Mouse (Mus musculus) heart, embryonic 13.5 days (tissue): ENCODE measurements around the gene Ephb6. TPM values are rescaled to one million over a fixed set of nuclear protein-coding genes. Genes with fewer than 3 reads are reported as not detected.

ENCODE experiments used
- ATAC-seq: fragments of 200-750 bp; cut with Nextera tagmentation; 2 replicates; pipeline ENCODE4 v1.8.0; 2017; ENCODE audit warnings: moderate TSS enrichment; ENCODE audit not compliant: insufficient number of reproducible peaks, low FRiP score, low TSS enrichment; ENCODE audit errors: extremely low read depth
- H3K27ac ChIP-seq: fragments of 300-500 bp; sonication (generic); replicated peaks from 2 replicates; pipeline ENCODE4 v1.5.1; 2015; ENCODE audit warnings: moderate library complexity, mild to moderate bottlenecking, inconsistent platforms
- H3K27me3 ChIP-seq: fragments of 300-500 bp; sonication (generic); replicated peaks from 2 replicates; pipeline ENCODE4 v1.6.1; 2015; ENCODE audit warnings: mild to moderate bottlenecking, inconsistent platforms
- H3K36me3 ChIP-seq: fragments of 300-500 bp; sonication (generic); 2 replicates; pipeline ENCODE4 v1.6.1; 2015; ENCODE audit warnings: mild to moderate bottlenecking, inconsistent platforms
- H3K4me1 ChIP-seq: fragments of 300-500 bp; sonication (generic); 2 replicates; pipeline ENCODE4 v1.6.1; 2015; ENCODE audit warnings: inconsistent platforms
- H3K4me2 ChIP-seq: fragments of 300-500 bp; sonication (generic); 2 replicates; pipeline ENCODE4 v1.6.1; 2015; ENCODE audit warnings: inconsistent platforms, mild to moderate bottlenecking, moderate library complexity
- H3K4me3 ChIP-seq: fragments of 300-500 bp; sonication (generic); 2 replicates; pipeline ENCODE4 v1.5.1; 2015; ENCODE audit warnings: moderate library complexity, mild to moderate bottlenecking, inconsistent platforms
- H3K9ac ChIP-seq: fragments of 300-500 bp; sonication (generic); 2 replicates; pipeline ENCODE4 v1.6.1; 2015; ENCODE audit warnings: inconsistent platforms, mild to moderate bottlenecking, moderate library complexity
- H3K9me3 ChIP-seq: fragments of 300-500 bp; sonication (generic); 2 replicates; pipeline ENCODE4 v1.6.1; 2016; ENCODE audit warnings: inconsistent platforms
- WGBS: fragments of 180-500 bp; shearing (Covaris S2); methylation state at CpG from one replicate; pipeline ENCODE4 v1.1.7; 2015; ENCODE audit warnings: mixed read lengths; 5-methylcytosine and 5-hydroxymethylcytosine counted together
- polyA plus RNA-seq: library from polyadenylated mRNA; unstranded; fragments of >200 nt; fragmentation: Nextera tagmentation; extraction: Ambion mirVana; gene quantifications from 2 replicates; pipeline ENCODE4 v1.2.1, GENCODE M21; 2015

Ephb6 gene
- polyA plus RNA-seq, 1 experiment from 2014 or later: 5.3 TPM

DNA sequence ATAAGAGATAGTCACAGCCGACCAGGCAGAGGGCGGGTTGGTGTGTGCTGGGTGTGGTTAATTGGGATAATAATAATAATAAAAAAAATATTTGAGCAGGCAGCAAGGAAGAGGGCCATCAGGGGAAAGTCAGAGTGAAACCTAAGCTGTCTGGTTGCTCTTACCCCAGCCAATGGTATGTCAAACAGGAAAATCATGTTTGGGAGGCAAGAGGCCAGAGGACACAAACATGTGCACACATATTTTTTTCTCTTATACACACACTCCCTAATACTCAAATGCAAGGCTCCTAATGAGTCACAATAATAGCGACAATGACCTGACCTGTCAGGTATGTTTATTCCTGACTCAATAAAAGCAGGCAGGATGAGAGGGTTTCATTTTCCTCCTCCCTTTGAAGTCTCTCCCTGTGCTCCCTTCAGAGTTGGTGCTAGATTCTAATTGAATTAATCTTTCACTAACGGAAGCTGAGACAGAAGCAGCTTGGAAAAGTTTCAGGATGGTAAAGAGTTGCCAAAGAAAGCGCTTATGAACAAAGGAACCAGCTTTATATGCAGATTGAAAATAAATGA lies 28.7 kb upstream of the Ephb6 start:
- H3K9ac ChIP-seq: no peak overlapping the region
- ATAC-seq: no peak
- H3K4me1 ChIP-seq: no peaks in the 10 kb centered on the region
- H3K4me2 ChIP-seq: no peak overlapping the region
- no peaks in the 10 kb centered on the region for H3K9me3 ChIP-seq
- WGBS: 62% methylated on average over 5 of the region's 5 CpGs
- H3K27ac ChIP-seq: no peak overlapping the region
- H3K4me3 ChIP-seq: no peak overlapping the region
- no peaks in the 10 kb centered on the region for H3K36me3 ChIP-seq
- H3K27me3 ChIP-seq: no peaks in the 10 kb centered on the region

DNA sequence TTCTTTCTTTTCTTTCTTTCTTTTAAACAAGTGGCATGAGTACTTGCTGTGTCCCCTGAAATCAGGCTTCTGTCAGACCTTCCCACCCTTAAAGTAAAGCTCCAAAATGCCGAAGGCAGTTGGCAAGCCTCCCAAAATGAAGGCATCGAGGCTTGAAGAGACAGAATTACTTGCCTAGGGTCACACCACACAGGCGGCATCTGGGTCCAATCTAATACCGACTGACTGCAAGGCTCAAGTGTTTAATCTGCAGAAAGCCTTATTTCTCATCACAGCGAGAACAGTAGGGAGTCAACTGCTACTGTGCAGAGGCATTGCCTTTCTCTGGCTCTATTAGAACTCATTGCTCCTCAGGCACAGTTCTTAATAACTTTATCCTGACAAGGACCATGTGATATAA lies 28.0 kb upstream of the Ephb6 start:
- Histone ChIP-seq H3K36me3 (no peaks in the 10 kb centered on the region), H3K27ac (no peak overlapping the region), H3K4me2 (no peak overlapping the region), H3K27me3 (no peaks in the 10 kb centered on the region), H3K4me1 (no peaks in the 10 kb centered on the region), H3K4me3 (no peak overlapping the region), H3K9me3 (no peaks in the 10 kb centered on the region), H3K9ac (no peak overlapping the region)
- 57% methylated on average over 5 of the region's 5 CpGs for WGBS
- no peak for ATAC-seq

DNA sequence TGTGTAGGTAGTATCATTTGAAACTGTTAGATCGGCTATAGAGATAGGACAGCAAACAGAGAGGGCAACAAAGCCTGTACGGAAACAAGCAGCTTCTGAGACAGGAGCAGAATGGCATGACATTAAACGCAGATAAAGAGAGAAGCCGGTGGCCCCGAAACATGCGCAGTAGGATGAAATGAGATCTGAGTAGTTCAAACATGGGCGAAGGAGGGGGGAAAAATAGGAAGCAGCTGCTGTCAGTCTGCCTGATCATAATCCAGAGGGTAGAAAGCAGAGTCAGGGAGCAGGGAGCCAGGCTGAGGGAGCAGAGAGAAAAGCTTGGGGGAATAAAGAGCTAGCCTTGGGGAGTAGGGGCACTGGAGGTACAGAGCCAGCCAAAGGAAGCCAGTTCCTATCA lies 24.0 kb upstream of the Ephb6 start:
- peaks cover 3% of the 10 kb centered on the region; the same call in 1 of the 2 replicates for H3K9me3 ChIP-seq
- no peaks in the 10 kb centered on the region for H3K27me3 ChIP-seq
- H3K4me1 ChIP-seq: no peaks in the 10 kb centered on the region
- no peak overlapping the region for H3K9ac ChIP-seq
- no peak overlapping the region for H3K4me2 ChIP-seq
- H3K36me3 ChIP-seq: no peaks in the 10 kb centered on the region
- no peak for ATAC-seq
- H3K4me3 ChIP-seq: no peak overlapping the region
- WGBS: 73% methylated on average over 7 of the region's 7 CpGs
- H3K27ac ChIP-seq: no peak overlapping the region

DNA sequence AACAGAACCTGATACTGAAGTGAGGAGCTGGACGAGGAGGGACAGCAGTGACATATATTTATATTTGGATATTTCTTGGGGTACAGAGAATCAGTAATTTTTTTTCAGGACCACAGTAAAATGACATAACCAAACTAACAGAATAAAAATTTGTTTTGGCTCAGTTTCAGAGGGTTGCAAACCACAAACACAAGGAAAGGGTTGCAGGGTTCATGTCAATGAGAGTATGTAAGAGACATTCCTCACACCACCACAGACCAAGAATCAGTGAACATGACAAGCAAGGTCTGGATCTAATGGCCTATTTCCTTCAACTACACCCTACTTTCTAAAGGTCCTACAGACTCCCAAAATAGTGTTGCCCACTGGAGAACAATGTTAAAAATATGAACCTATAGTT lies 23.1 kb upstream of the Ephb6 start:
- no peak for ATAC-seq
- no peak overlapping the region for H3K9ac ChIP-seq
- no peak overlapping the region for H3K27ac ChIP-seq
- H3K27me3 ChIP-seq: no peaks in the 10 kb centered on the region
- H3K4me1 ChIP-seq: no peaks in the 10 kb centered on the region
- peaks cover 3% of the 10 kb centered on the region; the same call in 1 of the 2 replicates for H3K9me3 ChIP-seq
- H3K4me3 ChIP-seq: no peak overlapping the region
- H3K4me2 ChIP-seq: no peak overlapping the region
- no peaks in the 10 kb centered on the region for H3K36me3 ChIP-seq
- 62% methylated on average over 1 of the region's 1 CpGs for WGBS

DNA sequence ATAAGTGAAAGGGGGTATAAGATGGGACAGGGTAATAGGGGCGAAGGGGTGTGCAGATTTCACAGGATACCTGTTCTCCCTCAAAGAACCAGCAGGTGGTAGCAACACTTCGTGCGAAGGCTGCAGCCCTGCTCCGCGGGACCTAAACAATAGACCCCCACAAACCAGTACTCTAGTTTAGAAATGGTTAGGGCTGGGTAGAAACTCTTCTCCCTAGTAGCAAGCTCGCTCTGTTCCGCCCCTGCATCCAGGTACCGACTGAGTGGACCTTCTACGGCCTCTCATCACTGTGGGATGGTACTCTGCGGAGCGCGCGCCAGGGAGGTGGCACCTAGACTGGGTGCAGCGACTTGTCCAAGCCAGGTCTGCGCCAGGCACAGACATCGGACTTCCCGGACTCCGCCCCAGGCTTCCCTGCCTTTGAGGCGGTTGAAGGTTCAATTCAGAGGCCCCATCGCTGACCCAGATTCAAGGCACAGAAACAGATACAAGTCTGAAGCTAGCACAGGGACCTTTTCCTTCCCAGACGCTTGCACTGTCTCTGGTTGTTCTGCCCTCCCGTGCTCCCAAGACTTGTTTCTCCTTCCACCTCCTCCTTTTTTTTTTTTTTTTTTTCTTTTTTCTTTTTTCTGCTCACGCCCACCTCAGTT lies 756 bp upstream of the Ephb6 start:
- peak overlapping the region; percentile 94 for H3K4me2 ChIP-seq
- peaks cover 4% of the 10 kb centered on the region for H3K4me1 ChIP-seq
- peak overlapping the region; percentile 66 for H3K27ac ChIP-seq
- H3K9me3 ChIP-seq: no peaks in the 10 kb centered on the region
- peak; percentile 51; the same call in 1 of the 2 replicates for ATAC-seq
- peak overlapping the region; percentile 80 for H3K9ac ChIP-seq
- H3K4me3 ChIP-seq: peak overlapping the region; percentile 74
- H3K36me3 ChIP-seq: no peaks in the 10 kb centered on the region
- peaks cover 19% of the 10 kb centered on the region for H3K27me3 ChIP-seq
- WGBS: under 1% methylated on average over 23 of the region's 23 CpGs

DNA sequence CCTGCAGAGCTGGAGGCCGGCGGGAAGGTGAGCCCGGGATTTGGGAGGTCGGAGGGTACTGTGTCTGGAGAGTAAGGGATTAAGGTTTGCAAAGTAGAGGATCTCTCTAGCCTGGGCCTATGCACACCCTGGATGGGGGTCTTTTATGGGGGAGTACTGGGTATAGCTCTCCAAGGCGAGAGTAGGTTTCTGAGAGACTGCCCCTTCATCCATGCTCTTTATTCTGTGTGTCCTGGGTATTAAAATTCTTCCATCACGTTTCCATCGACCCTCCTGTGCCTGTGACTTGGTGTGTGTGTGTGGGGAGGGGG lies 467 bp downstream of the Ephb6 start:
- H3K9ac ChIP-seq: peak overlapping the region; percentile 80
- WGBS: 0% methylated on average over 7 of the region's 7 CpGs

DNA sequence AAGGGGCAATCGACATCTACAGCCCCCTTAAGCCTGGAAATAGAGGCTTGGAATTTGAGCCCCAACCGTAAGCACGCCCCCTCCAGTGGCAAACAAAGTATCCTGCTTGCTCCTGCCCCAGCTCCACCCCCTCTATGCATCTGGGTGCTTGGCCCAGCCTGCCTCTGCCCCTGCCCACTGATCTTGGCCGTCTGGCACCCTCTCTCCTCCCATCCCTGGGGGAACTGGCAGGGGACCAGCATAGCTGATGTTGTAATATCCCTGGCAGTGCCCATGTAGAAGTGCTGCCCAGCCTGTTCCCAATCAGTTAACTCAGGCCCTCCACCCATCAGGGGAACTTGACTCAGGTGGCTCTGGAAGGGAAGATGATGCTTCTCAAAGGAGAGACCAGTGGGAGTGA lies 932 bp downstream of the Ephb6 start:
- Histone ChIP-seq H3K36me3 (no peaks in the 10 kb centered on the region), H3K9ac (peak overlapping the region; percentile 80), H3K4me1 (peaks cover 4% of the 10 kb centered on the region), H3K9me3 (no peaks in the 10 kb centered on the region), H3K4me3 (peak overlapping the region; percentile 74), H3K27ac (no peak overlapping the region), H3K4me2 (peak overlapping the region; percentile 94), H3K27me3 (peaks cover 19% of the 10 kb centered on the region)
- no peak for ATAC-seq
- WGBS: 3% methylated on average over 4 of the region's 4 CpGs

More for the DNA sequence above, 467 bp downstream of the Ephb6 start:
- Histone ChIP-seq H3K4me1 (peaks cover 4% of the 10 kb centered on the region), H3K36me3 (no peaks in the 10 kb centered on the region), H3K4me3 (peak overlapping the region; percentile 74), H3K27me3 (peaks cover 19% of the 10 kb centered on the region), H3K9me3 (no peaks in the 10 kb centered on the region), H3K4me2 (peak overlapping the region; percentile 94), H3K27ac (no peak overlapping the region)
- no peak for ATAC-seq

DNA sequence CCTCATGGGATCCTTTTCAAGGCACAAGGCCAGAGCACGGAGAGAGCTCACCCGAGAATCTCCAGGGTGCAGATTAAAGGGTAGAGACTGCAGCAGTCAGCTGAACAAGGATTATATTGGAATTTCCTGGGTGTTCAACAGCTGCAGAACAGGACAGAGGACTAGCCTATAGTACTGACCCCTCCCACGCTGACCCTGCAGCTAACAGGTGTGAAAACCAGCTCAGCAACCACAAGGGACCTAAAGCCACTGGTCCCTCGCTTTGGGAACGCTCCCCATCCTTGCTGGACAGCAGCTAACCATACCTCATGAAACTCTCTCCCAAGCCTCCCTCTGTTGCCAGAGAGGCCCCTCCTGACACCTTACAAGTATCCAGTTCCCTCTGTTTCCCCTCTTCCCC lies 2.4 kb downstream of the Ephb6 start:
- H3K9ac ChIP-seq: no peak overlapping the region
- H3K27me3 ChIP-seq: peaks cover 19% of the 10 kb centered on the region
- H3K4me3 ChIP-seq: no peak overlapping the region
- no peaks in the 10 kb centered on the region for H3K36me3 ChIP-seq
- no peak overlapping the region for H3K4me2 ChIP-seq
- 37% methylated on average over 5 of the region's 5 CpGs for WGBS
- H3K27ac ChIP-seq: no peak overlapping the region
- peaks cover 4% of the 10 kb centered on the region for H3K4me1 ChIP-seq
- no peak for ATAC-seq
- no peaks in the 10 kb centered on the region for H3K9me3 ChIP-seq

DNA sequence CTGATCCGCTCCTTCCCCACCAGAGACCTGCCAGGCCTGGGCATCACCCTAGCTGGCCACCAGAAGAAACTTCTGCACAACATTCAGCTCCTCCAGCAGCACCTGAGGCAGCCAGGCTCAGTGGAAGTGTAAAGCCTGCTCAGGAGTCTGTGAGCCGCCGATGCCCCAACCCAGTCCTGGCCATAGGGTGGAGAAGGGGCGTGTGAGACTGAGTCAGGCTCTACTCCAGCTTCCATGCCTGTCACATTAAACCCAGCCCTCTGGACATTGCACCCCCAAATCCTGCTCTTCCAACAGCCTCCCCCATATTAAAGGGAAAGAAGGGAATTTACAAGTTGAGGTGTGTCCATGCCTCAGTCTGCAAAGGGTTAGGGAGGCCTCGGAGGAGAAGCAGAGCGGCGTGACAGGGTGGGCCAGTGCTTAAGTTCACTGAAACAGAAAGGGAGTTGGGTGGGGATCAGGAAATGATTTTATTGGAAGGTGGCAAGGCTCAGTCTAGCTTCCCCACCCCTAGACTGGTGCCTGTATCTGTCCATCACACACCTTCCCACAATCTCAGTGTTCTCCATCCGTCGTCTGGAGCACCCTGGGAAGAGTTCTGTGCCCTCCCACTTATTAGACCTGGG lies 15.0 kb downstream of the Ephb6 start:
- no peak overlapping the region for H3K4me3 ChIP-seq
- ATAC-seq: no peak
- 75% methylated on average over 9 of the region's 9 CpGs for WGBS
- no peak overlapping the region for H3K4me2 ChIP-seq
- no peaks in the 10 kb centered on the region for H3K27me3 ChIP-seq
- 0 out of 2 replicates have a peak, but pooled peaks cover 2% of the 10 kb centered on the region for H3K4me1 ChIP-seq
- no peak overlapping the region for H3K27ac ChIP-seq
- H3K9me3 ChIP-seq: no peaks in the 10 kb centered on the region
- H3K9ac ChIP-seq: no peak overlapping the region
- H3K36me3 ChIP-seq: no peaks in the 10 kb centered on the region

DNA sequence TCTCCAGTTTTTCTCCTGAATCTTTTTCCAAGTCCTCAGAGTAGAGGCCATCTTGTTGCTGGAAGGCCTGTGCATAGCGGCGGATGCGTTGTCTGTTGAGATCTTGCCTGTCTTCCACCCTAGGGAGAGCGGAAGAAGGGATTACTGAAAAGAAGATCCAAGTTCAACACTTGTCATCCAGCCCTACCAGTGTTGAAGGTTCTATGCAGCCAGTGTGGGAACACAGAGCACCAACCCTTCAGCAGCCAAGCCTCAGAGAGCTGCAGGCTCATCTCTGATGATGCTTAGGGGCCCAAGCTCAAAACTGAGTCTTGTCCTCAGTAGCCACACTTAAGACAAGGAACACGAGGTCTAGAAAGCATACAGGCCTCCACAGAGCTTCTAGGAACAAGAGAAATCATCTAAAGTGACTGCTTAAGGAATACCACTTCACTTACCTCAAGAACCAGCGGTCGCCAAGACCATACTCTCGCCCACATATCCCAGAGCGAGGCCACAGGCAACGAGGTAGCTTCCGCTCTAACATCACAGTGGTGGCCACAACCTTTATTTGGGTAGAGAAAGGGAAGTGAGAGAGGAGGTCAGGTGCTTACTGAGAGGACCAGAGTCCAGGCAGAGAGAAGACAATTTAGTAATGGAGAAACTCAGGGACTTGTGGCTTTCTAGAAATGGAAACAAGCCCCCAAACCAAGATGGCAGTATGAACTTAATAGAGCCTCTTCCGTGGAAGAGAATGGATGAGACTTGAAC lies 16.1 kb downstream of the Ephb6 start:
- Histone ChIP-seq H3K27me3 (no peaks in the 10 kb centered on the region), H3K4me2 (no peak overlapping the region), H3K36me3 (no peaks in the 10 kb centered on the region), H3K9me3 (no peaks in the 10 kb centered on the region), H3K27ac (no peak overlapping the region), H3K4me3 (no peak overlapping the region), H3K9ac (no peak overlapping the region), H3K4me1 (0 out of 2 replicates have a peak, but pooled peaks cover 2% of the 10 kb centered on the region)
- 81% methylated on average over 12 of the region's 12 CpGs for WGBS
- ATAC-seq: no peak

DNA sequence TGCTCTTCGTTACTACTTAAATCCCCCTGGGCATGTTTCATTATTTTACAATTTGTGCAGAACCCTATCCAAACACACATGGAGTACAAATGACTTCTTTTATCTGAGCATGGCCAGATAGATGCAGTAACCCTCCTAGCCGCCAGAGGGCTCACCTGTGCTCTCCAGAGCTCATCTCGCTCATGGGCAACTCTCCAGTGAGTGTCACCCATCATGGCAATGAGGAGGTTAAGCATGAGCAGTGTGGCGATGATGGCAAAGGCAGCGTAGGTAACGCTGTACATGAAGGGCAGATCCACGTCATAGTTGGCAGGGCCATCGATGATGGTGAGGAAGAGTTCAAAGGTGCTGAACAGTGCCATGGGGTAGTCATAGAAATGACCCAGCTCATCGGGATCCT lies 17.4 kb downstream of the Ephb6 start:
- Histone ChIP-seq H3K27ac (no peak overlapping the region), H3K4me2 (no peak overlapping the region), H3K4me3 (no peak overlapping the region), H3K27me3 (no peaks in the 10 kb centered on the region), H3K4me1 (0 out of 2 replicates have a peak, but pooled peaks cover 2% of the 10 kb centered on the region), H3K9ac (no peak overlapping the region), H3K36me3 (no peaks in the 10 kb centered on the region), H3K9me3 (no peaks in the 10 kb centered on the region)
- ATAC-seq: no peak
- WGBS: 64% methylated on average over 9 of the region's 9 CpGs
